Mouse (Mus musculus) bone marrow, adult 2 months (tissue): ENCODE data around the gene Slc4a8. TPM values are rescaled to one million over a fixed set of nuclear protein-coding genes. Genes with fewer than 3 reads are reported as not detected.

Experiments
- H3K27ac ChIP-seq: fragments of 200-500 bp; 2 replicates; pipeline ENCODE4 v1.5.1; 2012; ENCODE audit warnings: low read depth, mild to moderate bottlenecking, control low read depth, inconsistent platforms, low read length; ENCODE audit not compliant: control insufficient read depth, poor library complexity, insufficient read depth
- H3K4me1 ChIP-seq: fragments of 200-500 bp; 2 replicates; pipeline ENCODE4 v1.6.1; 2011; ENCODE audit warnings: low read length; ENCODE audit not compliant: control insufficient read depth, insufficient read depth
- H3K4me3 ChIP-seq: fragments of 200-500 bp; replicated peaks from 2 replicates; pipeline ENCODE3; 2011; ENCODE audit warnings: mild to moderate bottlenecking, low read depth, low read length, control low read depth; ENCODE audit not compliant: control insufficient read depth
- CTCF ChIP-seq: fragments of 200-500 bp; IDR thresholded peaks from 2 replicates; pipeline ENCODE4 v1.5.1; 2011; ENCODE audit warnings: low read length, control low read depth; ENCODE audit not compliant: control insufficient read depth, insufficient read depth
- POLR2A ChIP-seq: fragments of 200-500 bp; IDR thresholded peaks from 2 replicates; pipeline ENCODE4 v1.6.1; 2011; ENCODE audit warnings: low read depth, mild to moderate bottlenecking, control low read depth, low read length, borderline replicate concordance; ENCODE audit not compliant: control insufficient read depth
- WGBS: fragments of 180-500 bp; shearing (Covaris S2); methylation state at CpG from one replicate; pipeline ENCODE4 v1.1.7; 2018; 5-methylcytosine and 5-hydroxymethylcytosine counted together
- polyA plus RNA-seq: library from polyadenylated mRNA; stranded (reverse); fragments of >200 nt; gene quantifications from 2 replicates; pipeline ENCODE4 v1.2.4, GENCODE M21; 2011; ENCODE audit warnings: low replicate concordance; ENCODE audit not compliant: missing spikeins, insufficient read depth, insufficient read length

Slc4a8 gene
- polyA plus RNA-seq, 1 experiment: 5.2 TPM

DNA sequence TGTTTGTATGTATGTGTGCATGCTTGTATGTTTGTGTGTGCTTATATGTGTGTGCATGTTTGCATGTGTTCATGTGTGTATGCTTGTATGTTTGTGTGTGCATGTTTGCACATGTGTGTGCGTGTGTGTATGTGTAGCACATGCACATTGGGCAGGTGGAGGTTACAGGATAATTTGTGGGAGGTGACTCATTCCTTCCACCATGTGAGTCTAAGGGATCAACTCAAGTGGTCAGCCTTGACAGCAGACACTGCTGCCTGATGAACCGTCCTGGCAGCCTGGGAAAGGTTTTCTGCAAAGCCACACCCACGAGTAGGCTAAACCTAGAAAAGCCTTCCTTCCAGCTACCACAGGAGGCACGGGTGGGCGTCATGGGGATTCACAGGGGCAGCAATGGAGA is 99.3 kb downstream of the Slc4a8 start:
- H3K27ac ChIP-seq: no peak overlapping the region
- WGBS: 39% methylated on average over 5 of the region's 5 CpGs
- no peaks in the 10 kb centered on the region for H3K4me1 ChIP-seq
- no peak for TF ChIP-seq POLR2A
- no peak for TF ChIP-seq CTCF
- H3K4me3 ChIP-seq: no peak overlapping the region

GRCm38 (mm10) chr15:100865556-100865955 is 104.0 kb downstream of the Slc4a8 start:
- WGBS: 42% methylated on average over 3 of the region's 3 CpGs
- no peak for TF ChIP-seq CTCF
- no peak for TF ChIP-seq POLR2A
- no peaks in the 10 kb centered on the region; the same call in 1 of the 2 replicates for H3K4me1 ChIP-seq
- H3K4me3 ChIP-seq: no peak overlapping the region
- no peak overlapping the region for H3K27ac ChIP-seq

GRCm38 (mm10) chr15:100869558-100869957 is 108.0 kb downstream of the Slc4a8 start, which contains the start of gene Scn8a:
Gene Scn8a (plus strand): TSS chr15:100869858.
- 68% methylated on average over 7 of the region's 7 CpGs for WGBS
- Histone ChIP-seq H3K4me1 (no peaks in the 10 kb centered on the region; the same call in 1 of the 2 replicates), H3K27ac (no peak within 1 kb of the TSS), H3K4me3 (no peak within 1 kb of the TSS)
- TF ChIP-seq CTCF (no peak), POLR2A (no peak)

DNA sequence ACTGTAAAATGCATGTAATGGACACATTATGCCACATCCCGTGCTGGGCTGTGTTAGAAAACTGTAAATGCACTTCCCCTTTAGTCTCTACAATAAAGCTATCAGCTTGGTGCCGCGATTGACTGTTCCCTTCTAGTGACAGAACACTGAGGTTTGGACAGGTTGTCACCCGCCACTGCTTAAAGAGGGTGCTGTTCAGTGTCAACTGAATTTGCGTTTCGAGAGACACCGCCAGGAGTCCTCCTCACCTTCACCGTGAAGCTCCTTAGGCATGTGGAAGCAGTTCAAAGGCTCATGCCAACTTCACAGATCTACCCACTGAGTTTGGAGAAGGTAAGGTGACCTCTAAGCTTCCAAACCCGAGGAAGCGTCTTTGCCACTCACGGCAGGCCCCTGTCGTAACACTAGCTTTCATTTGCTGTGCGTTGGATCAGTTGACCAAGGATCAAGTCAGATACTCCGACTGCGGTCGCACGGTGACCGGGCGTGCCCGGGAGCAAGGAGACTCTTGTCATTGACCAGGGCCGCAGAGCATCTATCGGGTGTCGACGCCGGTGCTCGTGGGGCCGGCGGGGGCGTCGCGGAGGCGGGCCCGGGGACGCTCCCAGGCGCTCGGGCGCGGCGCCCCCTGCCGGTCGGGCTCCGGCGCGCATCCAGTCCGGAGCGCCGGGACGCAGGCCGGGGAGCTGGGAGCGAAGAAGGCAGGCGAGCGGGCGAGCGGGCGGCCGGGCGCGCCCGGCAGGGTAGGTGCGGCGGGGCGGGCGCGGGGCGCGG is 108.6 kb downstream of the Slc4a8 start:
- no peak overlapping the region for H3K4me3 ChIP-seq
- TF ChIP-seq CTCF (peak; percentile 12; the same call in 1 of the 2 replicates), POLR2A (no peak)
- no peak overlapping the region for H3K27ac ChIP-seq
- WGBS: 4% methylated on average over 61 of the region's 66 CpGs
- H3K4me1 ChIP-seq: no peaks in the 10 kb centered on the region; the same call in 1 of the 2 replicates

- Histone ChIP-seq H3K27ac (no peak overlapping the region), H3K4me3 (no peak overlapping the region), H3K4me1 (no peaks in the 10 kb centered on the region; the same call in 1 of the 2 replicates)
- TF ChIP-seq POLR2A (no peak), CTCF (no peak)
- 6% methylated on average over 52 of the region's 69 CpGs for WGBS
These were observed 109.2 kb downstream of the Slc4a8 start for GRCm38 (mm10) chr15:100870775-100871106.

DNA sequence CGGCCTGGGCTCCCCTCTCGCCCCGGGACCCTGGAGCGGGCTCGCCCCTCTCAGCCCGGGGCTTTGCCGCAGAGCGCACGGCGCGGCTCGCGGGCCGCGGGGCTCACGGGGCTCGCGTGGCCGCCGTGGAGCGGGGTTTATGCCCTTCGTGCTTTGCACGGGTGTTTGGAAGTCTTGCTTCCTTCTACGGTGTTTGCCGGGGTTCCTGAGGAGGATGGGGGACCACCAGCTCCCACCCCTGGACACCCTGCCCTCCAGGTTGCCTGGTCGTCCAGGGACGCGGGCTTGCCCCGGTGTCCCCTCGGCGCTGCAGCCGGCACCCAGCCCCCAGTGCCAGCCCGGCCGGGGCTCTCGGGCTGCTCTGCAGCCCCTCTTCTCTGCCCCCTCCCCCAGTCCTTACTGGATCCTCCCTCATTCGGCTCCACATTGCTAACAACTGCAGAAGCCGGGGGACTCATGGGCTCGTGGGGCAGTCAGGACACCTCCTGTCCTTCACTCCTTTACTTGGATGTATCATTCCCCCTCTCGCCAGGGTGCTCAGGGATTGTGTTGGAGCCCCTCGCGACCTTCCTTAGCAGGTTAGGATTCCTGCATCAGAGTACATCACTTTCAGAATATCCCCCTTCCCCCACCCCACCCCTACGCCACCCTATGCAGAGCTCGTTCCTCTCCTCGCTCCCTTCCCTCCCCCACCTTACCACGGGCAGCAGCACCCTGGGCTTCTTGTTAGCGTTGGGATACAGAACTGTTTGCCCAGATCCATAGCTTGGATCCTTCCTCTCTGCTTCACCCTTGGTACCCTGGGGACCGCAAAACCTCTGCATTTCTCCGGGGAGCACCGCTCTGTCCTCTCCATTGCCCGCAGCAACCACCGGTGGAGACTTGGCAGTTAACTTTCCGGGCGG is 109.8 kb downstream of the Slc4a8 start:
- H3K4me3 ChIP-seq: no peak overlapping the region
- TF ChIP-seq POLR2A (no peak), CTCF (no peak)
- no peak overlapping the region; the same call in 1 of the 2 replicates for H3K27ac ChIP-seq
- WGBS: 4% methylated on average over 48 of the region's 53 CpGs
- H3K4me1 ChIP-seq: no peaks in the 10 kb centered on the region; the same call in 1 of the 2 replicates

- TF ChIP-seq POLR2A (no peak), CTCF (no peak)
- Histone ChIP-seq H3K4me1 (no peaks in the 10 kb centered on the region; the same call in 1 of the 2 replicates), H3K27ac (no peak overlapping the region), H3K4me3 (no peak overlapping the region)
- 4% methylated on average over 16 of the region's 16 CpGs for WGBS
These were observed 111.6 kb downstream of the Slc4a8 start for GRCm38 (mm10) chr15:100873155-100873554.

Other genes starting within 250 kb of the Slc4a8 start
- gene Tfcp2, start 209.7 kb upstream of the Slc4a8 start, polyA plus RNA-seq: 9.5 and 11.8 TPM in 2 replicates
- 5.9 and 7.7 TPM in 2 replicates for gene Pou6f1, start 161.8 kb upstream of the Slc4a8 start, polyA plus RNA-seq
- 121 and 138 TPM in 2 replicates for gene Dazap2, start 146.4 kb upstream of the Slc4a8 start, polyA plus RNA-seq
- 7.3 and 8.7 TPM in 2 replicates for gene Smagp, start 124.8 kb upstream of the Slc4a8 start, polyA plus RNA-seq
- 72.6 and 139 TPM in 2 replicates for gene Bin2, start 92.2 kb upstream of the Slc4a8 start, polyA plus RNA-seq
- 55.3 and 57.2 TPM in 2 replicates for gene Cela1, start 73.8 kb upstream of the Slc4a8 start, polyA plus RNA-seq
- gene Galnt6, start 32.4 kb upstream of the Slc4a8 start, polyA plus RNA-seq: 4.4 and 11.8 TPM in 2 replicates
- gene Scn8a, start 108.1 kb downstream of the Slc4a8 start, polyA plus RNA-seq: not detected in 2 replicates